Mouse (Mus musculus) thymus, adult 2 months (tissue): ENCODE results near the gene Zc3h7a.

ENCODE experiments used
- CTCF ChIP-seq: fragments of 200-500 bp; IDR thresholded peaks from 2 replicates; pipeline ENCODE4 v1.5.1; 2012; ENCODE audit warnings: mild to moderate bottlenecking, control low read depth, low read length, moderate library complexity, borderline replicate concordance; ENCODE audit not compliant: control insufficient read depth, poor library complexity, insufficient read depth; ENCODE audit errors: extremely low read depth
- POLR2A ChIP-seq: fragments of 200-500 bp; IDR thresholded peaks from 2 replicates; pipeline ENCODE4 v1.6.1; 2012; ENCODE audit warnings: mild to moderate bottlenecking, low read length, control low read depth, moderate library complexity; ENCODE audit not compliant: control insufficient read depth, poor library complexity, insufficient read depth; ENCODE audit errors: extremely low read depth

DNA sequence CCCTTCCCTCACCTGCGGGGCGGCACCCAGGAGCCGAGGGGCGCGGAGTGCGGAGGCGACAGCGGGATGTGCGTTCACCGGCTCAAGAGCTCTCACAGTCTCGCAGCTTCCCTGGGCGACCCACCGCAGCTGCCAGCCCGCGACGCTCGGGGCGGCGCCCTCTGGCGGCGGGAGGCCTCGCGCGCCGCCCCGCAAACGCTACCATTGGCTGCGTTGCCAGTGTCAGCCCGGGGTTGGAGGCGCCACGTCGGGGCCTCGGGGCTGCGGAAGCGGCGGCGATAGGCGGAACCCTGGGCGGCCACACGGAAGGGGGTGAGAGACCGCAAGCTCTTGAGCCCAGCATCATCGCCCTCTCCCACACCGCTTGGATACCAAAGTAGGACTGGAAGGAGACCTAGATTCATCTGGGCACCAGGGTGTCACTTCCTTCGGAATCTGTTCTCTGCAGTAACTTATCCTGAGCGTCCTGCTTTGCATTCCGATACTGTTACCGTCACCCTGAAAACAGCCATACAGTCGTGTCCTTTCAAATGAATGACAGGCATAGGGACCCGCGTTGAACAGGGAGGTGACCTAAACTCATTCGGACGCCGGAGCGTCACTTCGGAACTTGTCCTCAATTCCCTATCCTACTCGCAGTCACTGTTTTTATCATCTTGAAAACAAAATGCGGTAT lies at the start of gene Zc3h7a:
- TF ChIP-seq CTCF (peak; percentile 99), POLR2A (peak; percentile 73)
